Mouse (Mus musculus) cerebellum, adult 2 months (tissue): ENCODE data around the gene Gprc5b.

Source experiments
- CTCF ChIP-seq: fragments of 200-500 bp; IDR thresholded peaks from 2 replicates; pipeline ENCODE4 v1.5.1; 2011; ENCODE audit warnings: low read depth, mild to moderate bottlenecking, control low read depth, low read length, moderate library complexity, borderline replicate concordance; ENCODE audit not compliant: insufficient read depth
- POLR2A ChIP-seq: fragments of 200-500 bp; IDR thresholded peaks from 2 replicates; pipeline ENCODE4 v1.6.1; 2011; ENCODE audit warnings: low read length, control low read depth, borderline replicate concordance; ENCODE audit not compliant: insufficient read depth

- TF ChIP-seq CTCF (no peak), POLR2A (no peak)
These were observed 18.4 kb downstream of the Gprc5b start for GRCm38 (mm10) chr7:118976414-118977166.
